Mouse (Mus musculus) CD8-positive naive resting alpha-beta T cell, adult 2 months (primary cell): ENCODE measurements around the gene Gpr22.

Experiments used
- DNase-seq, 2 experiments: peaks; one replicate each; pipeline ENCODE4 v3.0.0; 2022; ENCODE audit warnings: low read depth in 2 of 2, low spot score in 2 of 2

Gpr22 gene

GRCm38 (mm10) chr12:31686679-31687078 is 27.1 kb downstream of the Gpr22 start:
- DNase-seq = no peak

GRCm38 (mm10) chr12:31667187-31667586 is 46.6 kb downstream of the Gpr22 start:
- no peak for DNase-seq

DNA sequence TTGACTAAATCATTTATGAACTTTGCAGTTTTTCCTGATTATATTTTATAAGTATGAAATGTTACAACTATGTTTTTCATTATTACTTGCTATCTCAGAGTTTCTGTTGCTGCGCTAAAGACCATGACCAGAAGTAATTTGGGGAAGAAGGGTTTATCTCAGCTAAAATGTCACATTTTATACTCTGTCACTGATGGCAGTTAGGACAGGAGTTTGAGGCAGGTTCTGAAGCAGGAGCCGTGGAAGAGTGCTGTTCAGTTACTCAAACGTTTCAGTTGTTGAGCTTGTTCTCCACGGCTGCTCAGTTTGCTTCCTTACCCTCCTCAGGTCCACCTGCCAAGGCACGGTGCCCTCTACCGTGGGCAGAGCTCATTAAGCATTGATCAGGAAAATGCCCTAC is 47.7 kb downstream of the Gpr22 start:
- DNase-seq = no peak
